Mouse (Mus musculus): ENCODE results near the gene Nepro.

The Nepro gene

GRCm38 (mm10) chr16:44772577-44772976, 48.5 kb downstream of the Nepro start:
- no peak for DNase-seq

GRCm38 (mm10) chr16:44773673-44774072, 49.6 kb downstream of the Nepro start:
- DNase-seq = no peak

- no peak for DNase-seq
Observed at GRCm38 (mm10) chr16:44774201-44774600, 50.1 kb downstream of the Nepro start.

GRCm38 (mm10) chr16:44778538-44779147, 54.5 kb downstream of the Nepro start:
- peak; percentile 36 for DNase-seq

GRCm38 (mm10) chr16:44779494-44779893, 55.4 kb downstream of the Nepro start:
- no peak for DNase-seq

GRCm38 (mm10) chr16:44780751-44781150, 56.6 kb downstream of the Nepro start:
- DNase-seq = no peak

Measured in lung, postnatal 14 days (tissue).